Mouse (Mus musculus) gastrocnemius, postnatal 10 days (tissue): Measurements from ENCODE around the gene Sf3a1. TPM values are rescaled to one million over a fixed set of nuclear protein-coding genes. Genes with fewer than 3 reads are reported as not detected.

Experiments
- DNase-seq: peaks from one replicate; pipeline ENCODE4 v3.0.0; 2021; ENCODE audit warnings: mixed read lengths
- microRNA-seq, 2 experiments: library from miRNA; unstranded; fragments of <30 nt; microRNA quantifications; one replicate each; pipeline ENCODE4 v1.2.0; 2021
- total RNA-seq, 2 experiments: library from RNA; stranded (reverse); gene quantifications; 2 replicates each; pipeline ENCODE4 v1.2.3; 2021

Sf3a1 gene
- total RNA-seq, 2 experiments from 2014 or later: 28.1 to 32.6 TPM

DNA sequence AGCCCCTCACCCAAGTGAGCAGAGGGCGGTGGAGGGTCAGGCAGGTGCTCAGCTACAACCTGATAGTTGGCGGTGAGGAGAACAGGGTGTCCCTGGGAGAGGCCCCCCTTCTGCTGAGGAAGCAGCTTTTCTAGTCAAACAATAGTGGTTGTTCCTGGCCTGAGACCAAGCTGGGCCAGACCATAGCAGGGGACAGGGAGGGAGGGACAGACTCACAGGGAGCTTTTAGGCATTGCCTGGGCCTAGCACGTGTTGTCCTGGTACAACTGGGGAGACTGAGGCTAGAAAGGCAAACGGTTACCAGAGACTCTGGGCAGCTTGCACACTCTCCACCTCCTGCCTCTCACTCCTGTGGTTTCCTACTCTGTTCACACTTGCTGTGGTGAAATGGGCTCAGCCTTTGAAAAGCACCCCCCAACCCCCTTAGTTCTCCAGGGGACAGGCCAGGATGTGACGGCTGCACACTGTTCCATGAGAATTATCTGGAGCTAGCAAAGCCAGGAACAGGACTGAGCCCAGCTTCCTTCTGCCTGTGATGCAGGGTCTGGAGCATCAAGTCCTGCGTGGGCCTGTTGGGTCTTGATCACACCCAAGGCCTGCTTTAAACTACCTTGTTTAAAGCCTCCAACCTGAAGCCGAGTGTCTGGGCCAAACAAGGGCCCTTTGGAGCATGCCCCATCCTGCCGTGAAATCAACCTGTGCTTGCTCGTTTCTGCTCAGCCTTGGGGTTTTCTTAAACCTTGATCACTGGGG lies 56.3 kb downstream of the Sf3a1 start:
- DNase-seq: no peak

DNA sequence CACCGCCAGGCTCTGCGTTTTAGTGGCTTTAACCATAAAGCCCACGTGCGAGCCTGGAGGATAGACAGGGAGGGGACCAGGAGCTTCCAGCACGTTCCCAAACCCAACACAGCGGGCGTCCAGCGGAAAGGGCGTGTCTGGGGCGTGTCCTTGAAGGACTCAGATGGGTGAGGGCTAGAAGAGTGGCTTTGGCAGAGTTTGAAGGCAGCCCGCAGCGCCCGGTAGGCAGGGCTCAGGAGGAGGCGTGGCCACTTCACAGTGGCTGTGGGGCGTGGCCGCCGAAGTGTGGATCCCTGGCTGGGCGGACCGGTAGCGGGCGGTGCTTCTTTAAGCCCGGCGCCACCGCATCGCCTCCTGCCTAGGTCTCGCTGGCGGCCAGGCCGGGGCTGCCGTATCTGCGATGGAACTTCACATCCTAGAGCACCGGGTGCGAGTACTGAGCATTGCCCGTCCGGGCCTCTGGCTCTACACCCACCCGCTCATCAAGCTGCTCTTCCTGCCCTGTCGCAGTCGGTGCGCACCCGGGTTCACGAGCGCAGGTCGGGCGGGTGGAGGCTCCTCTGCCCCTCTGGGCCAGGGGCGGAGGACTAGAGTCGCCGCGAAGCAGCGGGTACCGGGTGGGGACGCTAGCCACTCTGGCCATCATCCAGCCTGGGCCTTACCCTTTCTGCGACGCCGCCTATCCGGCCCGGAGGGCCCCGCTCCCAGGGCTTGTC lies 57.9 kb downstream of the Sf3a1 start, which contains the start of gene Castor1:
TSS of gene Castor1 (plus strand) at position 312 of the 716 bp plus-strand sequence.
- peak; percentile 77 for DNase-seq

DNA sequence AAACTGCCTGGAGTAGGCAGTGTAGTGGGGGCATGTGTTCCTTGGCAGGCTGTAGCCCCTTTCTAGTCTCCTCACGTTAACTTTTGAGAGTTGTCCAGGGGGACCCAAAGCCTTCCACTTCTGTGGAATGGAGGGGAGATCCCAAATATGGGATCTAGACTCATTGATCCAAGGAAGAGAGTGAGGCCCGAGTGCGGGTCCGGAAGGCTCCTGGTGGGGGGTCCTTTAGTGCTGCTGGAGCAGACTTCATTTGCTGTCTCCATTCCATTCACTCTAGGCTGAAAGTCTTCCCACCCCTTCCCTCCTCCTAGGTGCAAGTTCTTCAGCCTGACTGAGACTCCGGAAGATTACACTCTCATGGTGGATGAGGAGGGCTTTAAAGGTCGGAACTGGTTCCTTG lies 58.5 kb downstream of the Sf3a1 start:
- no peak for DNase-seq

- DNase-seq: peak; percentile 63
These were observed 59.2 kb downstream of the Sf3a1 start for GRCm38 (mm10) chr11:4219317-4219751.

GRCm38 (mm10) chr11:4219908-4220307 lies 59.8 kb downstream of the Sf3a1 start:
- no peak for DNase-seq

GRCm38 (mm10) chr11:4220443-4221400 lies 60.6 kb downstream of the Sf3a1 start:
- DNase-seq: peak; percentile 91

DNA sequence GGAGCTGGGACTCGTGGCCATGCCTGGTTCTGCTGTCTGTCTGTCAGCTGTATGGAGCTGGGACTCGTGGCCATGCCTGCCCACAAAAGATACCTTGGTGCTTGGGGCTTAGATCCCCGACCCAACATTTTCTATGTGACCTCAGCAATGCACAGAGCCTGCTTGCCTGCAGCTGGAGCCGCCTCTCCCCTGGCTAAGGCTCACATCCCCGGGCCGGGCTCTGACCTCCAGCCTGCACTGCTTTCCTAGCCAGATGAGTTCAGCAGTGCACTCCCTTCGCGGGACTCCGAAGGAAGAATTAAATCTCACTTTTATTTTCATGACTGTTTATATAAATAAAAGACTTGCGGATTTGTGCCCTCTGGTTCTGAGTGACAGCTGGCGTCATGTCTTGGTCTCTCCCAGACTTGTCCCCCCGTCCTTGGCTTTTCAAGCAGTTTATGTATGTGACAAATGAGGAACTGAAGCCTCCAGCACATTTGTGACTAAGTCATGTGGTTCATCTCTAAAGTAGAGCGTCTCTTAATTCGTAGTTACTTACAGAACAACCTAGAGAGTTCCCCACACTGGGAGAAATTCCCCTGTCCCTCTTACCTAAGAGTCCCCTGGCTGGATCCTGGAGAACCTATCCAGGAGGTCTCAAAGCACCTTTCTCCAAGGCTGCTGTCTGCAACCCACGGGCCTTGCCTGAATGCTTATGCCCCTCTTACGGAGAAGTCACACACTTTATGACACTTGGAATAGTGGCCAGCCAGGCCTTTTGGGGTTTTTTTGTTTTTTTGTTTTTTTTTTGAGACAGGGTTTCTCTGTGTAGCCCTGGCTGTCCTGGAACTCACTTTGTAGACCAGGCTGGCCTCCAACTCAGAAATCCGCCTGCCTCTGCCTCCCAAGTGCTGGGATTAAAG lies 62.1 kb downstream of the Sf3a1 start:
- DNase-seq: no peak

DNA sequence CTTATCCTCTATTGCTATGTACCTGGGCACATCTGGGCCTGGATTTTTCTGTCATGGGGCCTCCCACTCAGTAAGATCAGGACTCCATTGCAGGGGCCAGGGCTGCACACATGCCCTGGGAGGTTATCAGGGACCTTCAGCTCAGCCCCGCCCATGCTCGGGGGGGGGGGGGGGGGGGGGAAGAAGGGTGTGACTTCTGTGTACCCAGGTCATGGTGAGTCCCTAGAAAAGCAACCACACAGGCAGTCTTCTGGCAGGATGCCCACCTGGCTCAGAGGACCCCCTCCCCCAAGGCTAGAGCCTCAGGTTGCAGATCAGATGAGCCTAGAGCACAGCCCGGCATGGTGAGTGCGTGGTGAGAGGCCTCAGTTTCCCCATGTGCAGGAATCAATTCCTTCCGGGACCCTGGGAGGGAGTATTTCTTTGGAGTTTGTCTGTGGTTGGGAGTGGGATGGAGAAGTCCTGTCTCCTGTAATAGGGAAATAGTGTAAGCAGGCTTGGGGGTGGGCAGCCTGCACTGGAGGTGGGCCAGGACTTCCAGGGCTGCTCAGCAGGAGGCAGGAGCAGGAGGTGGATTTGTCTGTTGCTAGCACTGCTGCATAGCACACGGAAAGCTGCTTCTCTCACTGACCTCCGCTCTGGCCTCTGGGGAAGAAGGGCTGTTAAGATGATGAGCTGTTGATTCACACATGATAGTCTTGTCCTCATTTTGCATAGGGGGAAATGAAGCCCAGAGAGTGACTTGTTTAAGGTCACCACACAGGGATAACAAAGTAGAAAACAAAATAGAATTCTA lies 63.4 kb downstream of the Sf3a1 start:
- DNase-seq: no peak

GRCm38 (mm10) chr11:4224223-4224622 lies 64.1 kb downstream of the Sf3a1 start:
- DNase-seq: no peak

DNA sequence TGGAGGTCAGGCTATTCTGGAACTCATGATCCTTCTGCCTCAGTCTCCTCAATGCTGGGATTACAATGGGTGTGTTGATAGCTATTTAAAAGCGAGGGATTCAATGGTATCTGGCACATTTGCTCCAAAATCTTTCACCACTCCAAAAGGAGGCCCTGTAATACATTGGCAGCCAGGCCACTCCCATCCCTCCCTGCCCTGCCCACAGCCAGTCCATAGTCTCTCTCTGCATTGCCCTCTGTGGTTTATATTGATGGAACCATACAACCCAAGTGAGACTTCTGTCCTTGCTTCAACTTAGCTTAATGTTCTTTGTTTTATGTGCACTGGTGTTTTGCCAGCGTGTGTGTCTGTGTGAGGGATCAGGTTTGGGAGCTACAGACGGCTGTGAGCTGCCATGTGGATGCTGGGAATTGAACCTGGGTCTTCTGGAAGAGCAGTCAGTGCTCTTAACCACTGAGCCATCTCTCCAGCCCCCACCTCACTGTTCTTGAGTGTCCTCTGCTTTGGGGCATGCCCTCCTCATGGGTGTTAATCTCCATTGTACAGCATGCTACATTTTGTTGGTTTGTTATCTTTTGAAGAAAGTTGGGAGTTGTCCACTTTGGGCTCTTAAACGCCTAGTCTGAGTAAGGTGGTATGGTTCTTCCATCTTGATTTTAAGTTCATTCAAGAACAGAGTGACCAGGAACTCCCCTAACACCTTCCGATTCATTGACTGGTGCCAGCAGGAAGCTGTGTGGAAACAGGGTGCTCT lies 66.6 kb downstream of the Sf3a1 start:
- no peak for DNase-seq

DNA sequence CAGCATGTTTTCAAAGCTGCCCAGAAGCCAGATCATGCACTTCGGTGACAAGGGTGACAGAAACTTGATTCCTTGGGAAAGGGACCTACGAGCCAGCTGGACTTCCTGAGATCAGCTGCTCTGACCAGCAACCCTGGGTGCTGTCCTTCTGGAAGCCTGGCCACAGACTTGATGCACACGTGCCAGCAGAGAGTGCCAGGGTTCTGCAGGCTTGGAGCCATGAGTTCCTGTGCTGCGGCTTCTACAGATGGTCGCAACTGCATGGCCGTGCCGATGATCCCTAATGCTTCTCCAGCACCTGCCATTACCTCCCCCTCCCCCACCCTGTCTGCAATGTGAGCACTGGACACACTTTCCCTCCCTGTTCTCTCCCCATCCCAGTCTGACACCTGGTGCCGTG lies 68.3 kb downstream of the Sf3a1 start:
- peak; percentile 72 for DNase-seq

DNA sequence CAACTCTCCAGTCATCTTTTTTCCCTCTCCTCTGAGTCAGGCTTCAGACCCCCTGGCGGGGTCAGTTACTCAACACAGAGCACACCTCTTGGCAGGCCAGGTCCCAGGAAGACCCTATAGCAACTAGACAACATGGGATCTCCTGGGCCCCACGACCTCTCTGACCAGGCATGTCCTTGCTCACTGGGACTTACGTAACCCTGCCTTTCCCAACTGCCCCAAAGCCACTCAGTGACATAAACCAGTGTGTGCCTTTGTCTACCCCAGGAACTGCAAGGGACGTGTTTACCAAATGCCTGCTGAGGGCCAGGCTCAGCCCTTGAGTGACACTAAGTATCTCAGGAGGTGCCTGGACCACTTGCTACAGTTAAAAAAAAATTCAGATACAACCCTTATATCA lies 69.7 kb downstream of the Sf3a1 start:
- no peak for DNase-seq

DNA sequence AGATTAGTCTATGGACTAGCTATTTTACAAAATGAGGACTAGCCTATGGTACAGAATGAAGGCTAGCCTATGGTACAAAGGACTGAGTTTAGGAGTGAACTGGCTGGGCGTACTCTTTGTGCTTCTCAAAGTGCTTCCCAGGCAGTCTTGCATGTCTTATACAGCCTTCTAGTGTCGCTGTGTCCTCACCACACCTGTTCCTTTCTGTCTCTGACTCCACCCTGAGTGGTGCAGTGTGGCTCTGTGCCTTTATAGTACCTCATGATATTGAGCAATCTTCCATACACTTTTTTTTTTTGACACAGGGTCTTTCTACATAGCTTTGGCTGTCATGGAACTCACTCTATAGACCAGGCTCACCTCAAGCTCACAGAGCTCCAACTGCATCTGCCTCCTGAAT lies 71.3 kb downstream of the Sf3a1 start:
- DNase-seq: no peak

Small RNAs within 50 kb of the gene (microRNA-seq; reads per million reads assigned to microRNA genes)
- 0.32 to 0.50 reads per million in 2 experiments for gene Mir3060

Other genes with a start within 250 kb of the Sf3a1 start
- gene Slc35e4, start 245.7 kb upstream of the Sf3a1 start, total RNA-seq: 10 to 100 TPM; 15.8 to 19.4 TPM
- 10 to 100 TPM; 17.4 to 22.2 TPM for gene Tcn2, start 228.2 kb upstream of the Sf3a1 start, total RNA-seq
- 10 to 100 TPM; 42.0 to 44.9 TPM for gene Pes1, start 196.4 kb upstream of the Sf3a1 start, total RNA-seq
- not detected for gene 4930556J24Rik, start 183.6 kb upstream of the Sf3a1 start, total RNA-seq
- 1 to 10 TPM; 2.4 to 4.2 TPM for gene Gal3st1, start 176.7 kb upstream of the Sf3a1 start, total RNA-seq
- gene Sec14l4, start 128.9 kb upstream of the Sf3a1 start, total RNA-seq: under 1 TPM in 1 of 2 experiments, not detected in 1; 0.11 TPM
- not detected for gene Sec14l3, start 95.5 kb upstream of the Sf3a1 start, total RNA-seq
- gene Mtfp1, start 64.9 kb upstream of the Sf3a1 start, total RNA-seq: 10 to 100 TPM; 25.7 to 34.8 TPM
- gene Sec14l2, start 36.9 kb upstream of the Sf3a1 start, total RNA-seq: 1 to 10 TPM; 1.4 to 2.3 TPM
- gene Rnf215, start 25.1 kb upstream of the Sf3a1 start, total RNA-seq: 10 to 100 TPM in 1 of 2 experiments, 1 to 10 TPM in 1; 7.8 to 13.3 TPM
- gene Ccdc157, start 57 bp upstream of the Sf3a1 start, total RNA-seq: 1 to 10 TPM; 5.9 to 8.8 TPM
- gene Tbc1d10a, start 26.4 kb downstream of the Sf3a1 start, total RNA-seq: 1 to 10 TPM; 6.1 to 8.2 TPM
- gene Castor1, start 57.9 kb downstream of the Sf3a1 start, total RNA-seq: 1 to 10 TPM; 5.9 to 6.9 TPM
- gene Osm, start 76.1 kb downstream of the Sf3a1 start, total RNA-seq: not detected
- under 1 TPM; 0.47 to 0.77 TPM for gene Lif, start 97.2 kb downstream of the Sf3a1 start, total RNA-seq